Mouse (Mus musculus) heart, adult 9 months (tissue): ENCODE results near the gene Cdc6.
"Not testable (repeated sequence)": the region's sequence is repeated elsewhere in the genome, so short reads cannot be mapped to it uniquely, and the experiment has no call there.

Experiments
- DNase-seq, 2 experiments: peaks; one replicate each; pipeline ENCODE4 v3.0.0; 2022; ENCODE audit warnings: low spot score in 2 of 2

Gene Cdc6

GRCm38 (mm10) chr11:98931513-98932292 is 24.1 kb downstream of the Cdc6 start:
- DNase-seq, result no peak

- DNase-seq, result no peak
Observed at GRCm38 (mm10) chr11:98932293-98933091, 24.9 kb downstream of the Cdc6 start.

- peak in 1 of 2 experiments; percentile 75 for DNase-seq
Observed at GRCm38 (mm10) chr11:98933151-98933550, 25.6 kb downstream of the Cdc6 start.

- DNase-seq, result not testable (repeated sequence)
Observed at GRCm38 (mm10) chr11:98933847-98934246, 26.2 kb downstream of the Cdc6 start.

- no peak for DNase-seq
Observed at GRCm38 (mm10) chr11:98934367-98934766, 26.8 kb downstream of the Cdc6 start.

- DNase-seq, result no peak
Observed at GRCm38 (mm10) chr11:98935123-98935522, 27.5 kb downstream of the Cdc6 start.

- DNase-seq, result peak; percentile 78 to 84
Observed at GRCm38 (mm10) chr11:98936170-98936569, 28.6 kb downstream of the Cdc6 start.

GRCm38 (mm10) chr11:98936606-98937409 is 29.2 kb downstream of the Cdc6 start:
- DNase-seq, result no peak

GRCm38 (mm10) chr11:98937410-98937913 is 29.9 kb downstream of the Cdc6 start:
- DNase-seq, result peak; percentile 93 to 95

- DNase-seq, result peak in 1 of 2 experiments; percentile 63
Observed at GRCm38 (mm10) chr11:98937914-98938694, 30.5 kb downstream of the Cdc6 start.

GRCm38 (mm10) chr11:98938701-98939083 is 31.1 kb downstream of the Cdc6 start:
- no peak for DNase-seq

- DNase-seq, result peak in 1 of 2 experiments; percentile 28
Observed at GRCm38 (mm10) chr11:98939084-98939952, 31.7 kb downstream of the Cdc6 start.

- no peak for DNase-seq
Observed at GRCm38 (mm10) chr11:98939953-98940641, 32.5 kb downstream of the Cdc6 start.

GRCm38 (mm10) chr11:98940776-98941175 is 33.2 kb downstream of the Cdc6 start:
- no peak for DNase-seq

- no peak for DNase-seq
Observed at GRCm38 (mm10) chr11:98941341-98941825, 33.8 kb downstream of the Cdc6 start.

- DNase-seq, result peak; percentile 91 to 93
Observed at GRCm38 (mm10) chr11:98941826-98942550, 34.4 kb downstream of the Cdc6 start.

- no peak for DNase-seq
Observed at GRCm38 (mm10) chr11:98942555-98942922, 34.9 kb downstream of the Cdc6 start.

- peak; percentile 82 to 89 for DNase-seq
Observed at GRCm38 (mm10) chr11:98942923-98943641, 35.5 kb downstream of the Cdc6 start.
